13 mouse cellular contexts compared by ENCODE assay signal in genomic region chr3:90195644-90196043, GRCm38 (mm10). TPM values are rescaled to one million over a fixed set of nuclear protein-coding genes. Genes with fewer than 3 reads are reported as not detected.
"Had no signal": no experiment of that assay in that cellular context is flagged by ENCODE, and none has a peak within 500 bp of the region (broad histone marks: within the 10 kb centered on the region; RNA-seq: fewer than 3 reads in every experiment).

No protein-coding gene starts in this region.

- DNase-seq: lung, adult 18-20 months; lung, embryonic 14.5 days; lung, postnatal 10 days; lung, postnatal 4 days; midbrain, embryonic 14.5 days; right cerebral cortex, adult 18-20 months; right cerebral cortex, postnatal 25 days; right cerebral cortex, postnatal 4 days; spleen, adult 18-20 months; thymus, adult 18-20 months; thymus, postnatal 14 days; thymus, postnatal 36 days had no signal

RNA-seq across cellular contexts. Expression of gene Creb3l4, which starts 47.7 kb away (rescaled TPM):
- total RNA-seq: megakaryocyte-erythroid progenitor cell, adult 5-6 weeks had no signal
